In genomic region chr4:133309948-133310347, GRCm38 (mm10) we compare ENCODE assay signal across 9 mouse cellular contexts. TPM values are rescaled to one million over a fixed set of nuclear protein-coding genes. Genes with fewer than 3 reads are reported as not detected.
A peak's percentile ranks its signal among the peaks of the same experiment; 100 is the strongest.
DNase-seq lines count a peak whose midpoint lies in the region; ATAC-seq and TF ChIP-seq lines count a peak whose summit lies in the region.
"Had no signal": no experiment of that assay in that cellular context is flagged by ENCODE, and none has a peak within 500 bp of the region (broad histone marks: within the 10 kb centered on the region; RNA-seq: fewer than 3 reads in every experiment).

No protein-coding gene starts in this region.

- no peak overlapping the region for H3K4me3 ChIP-seq in hindbrain, embryonic 11.5 days (ENCODE audit: low read depth, low read length)
- no peak overlapping the region for H3K4me3 ChIP-seq in hindbrain, embryonic 13.5 days
- no peak overlapping the region for H3K4me3 ChIP-seq in embryonic facial prominence, embryonic 14.5 days (ENCODE audit: low read depth, low read length)
- no peak overlapping the region for H3K4me3 ChIP-seq in olfactory bulb, adult 2 months (ENCODE audit: insufficient read depth, low read depth, low read length)
- H3K4me3 ChIP-seq in thymus, adult 2 months (ENCODE audit: control insufficient read depth, insufficient read depth, low read length): no peak overlapping the region
- H3K4me3 ChIP-seq: embryonic facial prominence, embryonic 13.5 days had no signal

- H3K27ac ChIP-seq in hindbrain, embryonic 11.5 days (ENCODE audit: low read depth, low read length): no peak overlapping the region
- no peak overlapping the region for H3K27ac ChIP-seq in hindbrain, embryonic 13.5 days
- no peak overlapping the region for H3K27ac ChIP-seq in embryonic facial prominence, embryonic 14.5 days (replicated peaks; ENCODE audit: low read depth, low read length)
- no peak overlapping the region for H3K27ac ChIP-seq in olfactory bulb, adult 2 months (ENCODE audit: insufficient read depth, low read depth, low read length)
- H3K27ac ChIP-seq in thymus, adult 2 months (ENCODE audit: control insufficient read depth, insufficient read depth, low read length): no peak overlapping the region
- H3K27ac ChIP-seq: embryonic facial prominence, embryonic 13.5 days had no signal

- H3K36me3 ChIP-seq in hindbrain, embryonic 11.5 days (ENCODE audit: control insufficient read depth, insufficient read depth, low read length): no peaks in the 10 kb centered on the region
- H3K36me3 ChIP-seq in hindbrain, embryonic 13.5 days: peaks cover 26% of the 10 kb centered on the region
- peaks cover 21% of the 10 kb centered on the region; the same call in 1 of the 2 replicates for H3K36me3 ChIP-seq in embryonic facial prominence, embryonic 14.5 days (ENCODE audit: control insufficient read depth, insufficient read depth, low read length)
- H3K36me3 ChIP-seq in thymus, adult 2 months (ENCODE audit: control insufficient read depth, insufficient read depth, low read length): peaks cover 16% of the 10 kb centered on the region

- H3K27me3 ChIP-seq in hindbrain, embryonic 11.5 days (ENCODE audit: control insufficient read depth, insufficient read depth, low read length): no peaks in the 10 kb centered on the region
- H3K27me3 ChIP-seq in hindbrain, embryonic 13.5 days: no peaks in the 10 kb centered on the region
- no peaks in the 10 kb centered on the region for H3K27me3 ChIP-seq in embryonic facial prominence, embryonic 14.5 days (replicated peaks; ENCODE audit: control insufficient read depth, insufficient read depth, low read length)
- no peaks in the 10 kb centered on the region for H3K27me3 ChIP-seq in thymus, adult 2 months (ENCODE audit: control insufficient read depth, insufficient read depth, low read length)
- H3K27me3 ChIP-seq: embryonic facial prominence, embryonic 13.5 days had no signal

- H3K9me3 ChIP-seq in hindbrain, embryonic 11.5 days (ENCODE audit: control insufficient read depth, low read length): no peaks in the 10 kb centered on the region
- H3K9me3 ChIP-seq in hindbrain, embryonic 13.5 days: no peaks in the 10 kb centered on the region
- no peaks in the 10 kb centered on the region for H3K9me3 ChIP-seq in embryonic facial prominence, embryonic 14.5 days (ENCODE audit: control insufficient read depth, low read length)
- H3K9me3 ChIP-seq: embryonic facial prominence, embryonic 13.5 days had no signal

- H3K4me1 ChIP-seq in hindbrain, embryonic 11.5 days (replicated peaks; ENCODE audit: control insufficient read depth, insufficient read depth, low read length): no peaks in the 10 kb centered on the region
- no peaks in the 10 kb centered on the region for H3K4me1 ChIP-seq in hindbrain, embryonic 13.5 days (replicated peaks)
- no peaks in the 10 kb centered on the region for H3K4me1 ChIP-seq in embryonic facial prominence, embryonic 14.5 days (ENCODE audit: control insufficient read depth, insufficient read depth, low read length)
- H3K4me1 ChIP-seq in olfactory bulb, adult 2 months (ENCODE audit: control insufficient read depth, insufficient read depth, low read length): no peaks in the 10 kb centered on the region
- no peaks in the 10 kb centered on the region for H3K4me1 ChIP-seq in thymus, adult 2 months (replicated peaks; ENCODE audit: control insufficient read depth, insufficient read depth, low read length)

- TF ChIP-seq POLR2A in olfactory bulb, adult 2 months (IDR thresholded peaks at IDR 0.05; ENCODE audit: insufficient read depth, low read depth, low read length): no peak
- no peak for TF ChIP-seq POLR2A in thymus, adult 2 months (IDR thresholded peaks at IDR 0.05; ENCODE audit: control insufficient read depth, extremely low read depth, insufficient read depth, low read length, poor library complexity)

- TF ChIP-seq CTCF in olfactory bulb, adult 2 months (IDR thresholded peaks at IDR 0.05; ENCODE audit: insufficient read depth, low read depth, low read length): peak; percentile 93
- TF ChIP-seq CTCF in thymus, adult 2 months (IDR thresholded peaks at IDR 0.05; ENCODE audit: borderline replicate concordance, control insufficient read depth, extremely low read depth, insufficient read depth, low read length, poor library complexity): peak; percentile 96

- 1% methylated on average over 3 of the region's 3 CpGs for WGBS in hindbrain, embryonic 11.5 days
- WGBS in hindbrain, embryonic 13.5 days: 0% methylated on average over 3 of the region's 3 CpGs
- 0% methylated on average over 3 of the region's 3 CpGs for WGBS in embryonic facial prominence, embryonic 14.5 days
- 0% methylated on average over 3 of the region's 3 CpGs for WGBS in olfactory bulb, adult 2 months
- WGBS in thymus, adult 2 months: 0% methylated on average over 3 of the region's 3 CpGs

- no peak for ATAC-seq in hindbrain, embryonic 11.5 days (ENCODE audit: low FRiP score)
- no peak for ATAC-seq in hindbrain, embryonic 13.5 days (ENCODE audit: low FRiP score)
- no peak; the same call in 1 of the 2 replicates for ATAC-seq in embryonic facial prominence, embryonic 14.5 days (ENCODE audit: low read depth)
- ATAC-seq in hematopoietic stem cell, adult 5-6 weeks (replicated peaks in 1 of 2; ENCODE audit: insufficient read depth in 1 of 2, low FRiP score in 2 of 2, low TSS enrichment in 1 of 2, low read depth in 1 of 2, poor library complexity in 2 of 2, severe bottlenecking in 2 of 2): peak; percentile 74 to 76; a peak in 3 of 4 replicates

- intact Hi-C loops in left cerebral cortex, postnatal 25 days (cut with DNase I): loop anchor here (1.0 to 5.0 kb wide), 3 partner anchors 31 to 141 kb away; no protein-coding TSS in a partner anchor

- no peak overlapping the region for H3K9ac ChIP-seq in hindbrain, embryonic 11.5 days (ENCODE audit: low read depth, low read length)
- H3K9ac ChIP-seq in hindbrain, embryonic 13.5 days: no peak overlapping the region
- H3K9ac ChIP-seq in embryonic facial prominence, embryonic 14.5 days (ENCODE audit: low read depth, low read length): no peak overlapping the region
- H3K9ac ChIP-seq: embryonic facial prominence, embryonic 13.5 days had no signal

- DNase-seq in hindbrain, embryonic 11.5 days (ENCODE audit: low spot score): peak; percentile 91
- DNase-seq in adrenal gland, postnatal 25 days: peak; percentile 90
- DNase-seq in embryonic facial prominence, embryonic 14.5 days (ENCODE audit: low spot score): peak; percentile 84
- peak; percentile 84 to 93 for DNase-seq in left cerebral cortex, postnatal 25 days (ENCODE audit: low spot score in 2 of 2)
- DNase-seq in thymus, adult 2 months: peak; percentile 90

- no peak overlapping the region for H3K4me2 ChIP-seq in hindbrain, embryonic 11.5 days (replicated peaks; ENCODE audit: low read depth, low read length)
- no peak overlapping the region for H3K4me2 ChIP-seq in hindbrain, embryonic 13.5 days
- no peak overlapping the region for H3K4me2 ChIP-seq in embryonic facial prominence, embryonic 14.5 days (ENCODE audit: low read depth, low read length)
- H3K4me2 ChIP-seq: embryonic facial prominence, embryonic 13.5 days had no signal

RNA-seq across cellular contexts. Expression of gene Tmem222, which starts 32.4 kb away (rescaled TPM):
- 80.7 and 82.8 TPM in 2 replicates for polyA plus RNA-seq in hindbrain, embryonic 11.5 days (2014; fragmentation: Nextera tagmentation; extraction: Ambion mirVana)
- 101 and 102 TPM in 2 replicates for polyA plus RNA-seq in hindbrain, embryonic 13.5 days (2015; fragmentation: Nextera tagmentation; extraction: Ambion mirVana)
- 60.2 and 73.3 TPM in 2 replicates for total RNA-seq in adrenal gland, postnatal 25 days (2021)
- 68.3 and 80.7 TPM in 2 replicates for polyA plus RNA-seq in embryonic facial prominence, embryonic 14.5 days (2014; fragmentation: Nextera tagmentation; extraction: Ambion mirVana)
- 11.6 and 21.5 TPM in 2 replicates for total RNA-seq in hematopoietic stem cell, adult 5-6 weeks (2017)
- 10 to 100 TPM; 87.4 to 92.5 TPM for total RNA-seq in left cerebral cortex, postnatal 25 days (2021)
- not detected in 2 replicates for polyA plus RNA-seq in olfactory bulb, adult 2 months (2012; ENCODE audit: insufficient read depth, insufficient read length, low replicate concordance, missing spikeins)
- 134 and 143 TPM in 2 replicates for polyA plus RNA-seq in thymus, adult 2 months (2012; rRNA removed)

RNA-seq across cellular contexts. Expression of gene Wdtc1, which starts 43.3 kb away (rescaled TPM):
- 21.6 and 23.4 TPM in 2 replicates for polyA plus RNA-seq in hindbrain, embryonic 11.5 days (2014; fragmentation: Nextera tagmentation; extraction: Ambion mirVana)
- 18.4 and 21.3 TPM in 2 replicates for polyA plus RNA-seq in hindbrain, embryonic 13.5 days (2015; fragmentation: Nextera tagmentation; extraction: Ambion mirVana)
- 46.7 and 60.7 TPM in 2 replicates for total RNA-seq in adrenal gland, postnatal 25 days (2021)
- 17.4 and 17.6 TPM in 2 replicates for polyA plus RNA-seq in embryonic facial prominence, embryonic 14.5 days (2014; fragmentation: Nextera tagmentation; extraction: Ambion mirVana)
- total RNA-seq in hematopoietic stem cell, adult 5-6 weeks (2017): 11.3 and 13.7 TPM in 2 replicates
- 10 to 100 TPM; 58.0 to 59.7 TPM for total RNA-seq in left cerebral cortex, postnatal 25 days (2021)
- 113 TPM in 1 of 2 replicates, not detected in the other for polyA plus RNA-seq in olfactory bulb, adult 2 months (2012; ENCODE audit: insufficient read depth, insufficient read length, low replicate concordance, missing spikeins)
- polyA plus RNA-seq in thymus, adult 2 months (2012; rRNA removed): 107 and 124 TPM in 2 replicates

RNA-seq across cellular contexts. Expression of gene Sytl1, which starts 47.0 kb away (rescaled TPM):
- polyA plus RNA-seq in hindbrain, embryonic 11.5 days (2014; fragmentation: Nextera tagmentation; extraction: Ambion mirVana): 0.59 and 1.2 TPM in 2 replicates
- 0.41 and 0.69 TPM in 2 replicates for polyA plus RNA-seq in hindbrain, embryonic 13.5 days (2015; fragmentation: Nextera tagmentation; extraction: Ambion mirVana)
- 1.9 and 2.0 TPM in 2 replicates for total RNA-seq in adrenal gland, postnatal 25 days (2021)
- polyA plus RNA-seq in embryonic facial prominence, embryonic 14.5 days (2014; fragmentation: Nextera tagmentation; extraction: Ambion mirVana): 11.0 and 11.5 TPM in 2 replicates
- 7.2 and 20.1 TPM in 2 replicates for total RNA-seq in hematopoietic stem cell, adult 5-6 weeks (2017)
- total RNA-seq in left cerebral cortex, postnatal 25 days (2021): 1 to 10 TPM in 1 of 2 experiments, under 1 TPM in 1; 0.98 to 1.2 TPM
- polyA plus RNA-seq in olfactory bulb, adult 2 months (2012; ENCODE audit: insufficient read depth, insufficient read length, low replicate concordance, missing spikeins): not detected in 2 replicates
- polyA plus RNA-seq in thymus, adult 2 months (2012; rRNA removed): 39.7 and 45.2 TPM in 2 replicates

RNA-seq across cellular contexts. Expression of gene Slc9a1, which starts 59.6 kb away (rescaled TPM):
- polyA plus RNA-seq in hindbrain, embryonic 11.5 days (2014; fragmentation: Nextera tagmentation; extraction: Ambion mirVana): 5.7 and 5.8 TPM in 2 replicates
- 6.7 and 7.5 TPM in 2 replicates for polyA plus RNA-seq in hindbrain, embryonic 13.5 days (2015; fragmentation: Nextera tagmentation; extraction: Ambion mirVana)
- 70.4 and 70.7 TPM in 2 replicates for total RNA-seq in adrenal gland, postnatal 25 days (2021)
- polyA plus RNA-seq in embryonic facial prominence, embryonic 14.5 days (2014; fragmentation: Nextera tagmentation; extraction: Ambion mirVana): 9.2 and 11.0 TPM in 2 replicates
- 11.0 and 16.9 TPM in 2 replicates for total RNA-seq in hematopoietic stem cell, adult 5-6 weeks (2017)
- total RNA-seq in left cerebral cortex, postnatal 25 days (2021): 10 to 100 TPM; 46.0 to 51.9 TPM
- polyA plus RNA-seq in olfactory bulb, adult 2 months (2012; ENCODE audit: insufficient read depth, insufficient read length, low replicate concordance, missing spikeins): not detected in 2 replicates
- 77.9 and 89.8 TPM in 2 replicates for polyA plus RNA-seq in thymus, adult 2 months (2012; rRNA removed)

Comparison
In these comparisons a context has a peak if more than half of its experiments do, and no peak if none do; other contexts are left out.
1. ATAC-seq: peak in hematopoietic stem cell, adult 5-6 weeks (2 of 2); none in hindbrain, embryonic 11.5 days (single experiment), hindbrain, embryonic 13.5 days (single experiment) and embryonic facial prominence, embryonic 14.5 days (single experiment).
2. Peak in every context shown above with its lines, with median percentiles within 50 percentile points of each other: DNase-seq.